Mouse (Mus musculus) kidney, adult 10 weeks (tissue): ENCODE measurements around the gene Leo1. TPM values are rescaled to one million over a fixed set of nuclear protein-coding genes. Genes with fewer than 3 reads are reported as not detected.

ENCODE experiments used
- polyA plus RNA-seq: library from polyadenylated mRNA; stranded (reverse); fragments of 350-450 nt; fragmentation: Illumina TruSeq; extraction: RNeasy Lipid Tissue Mini Kit (QIAGEN cat#74804); gene quantifications from one replicate; pipeline ENCODE4 v1.2.3, GENCODE M21; 2014; ENCODE audit warnings: low read depth, low replicate concordance

The Leo1 gene
- polyA plus RNA-seq: 29.6 TPM

DNA sequence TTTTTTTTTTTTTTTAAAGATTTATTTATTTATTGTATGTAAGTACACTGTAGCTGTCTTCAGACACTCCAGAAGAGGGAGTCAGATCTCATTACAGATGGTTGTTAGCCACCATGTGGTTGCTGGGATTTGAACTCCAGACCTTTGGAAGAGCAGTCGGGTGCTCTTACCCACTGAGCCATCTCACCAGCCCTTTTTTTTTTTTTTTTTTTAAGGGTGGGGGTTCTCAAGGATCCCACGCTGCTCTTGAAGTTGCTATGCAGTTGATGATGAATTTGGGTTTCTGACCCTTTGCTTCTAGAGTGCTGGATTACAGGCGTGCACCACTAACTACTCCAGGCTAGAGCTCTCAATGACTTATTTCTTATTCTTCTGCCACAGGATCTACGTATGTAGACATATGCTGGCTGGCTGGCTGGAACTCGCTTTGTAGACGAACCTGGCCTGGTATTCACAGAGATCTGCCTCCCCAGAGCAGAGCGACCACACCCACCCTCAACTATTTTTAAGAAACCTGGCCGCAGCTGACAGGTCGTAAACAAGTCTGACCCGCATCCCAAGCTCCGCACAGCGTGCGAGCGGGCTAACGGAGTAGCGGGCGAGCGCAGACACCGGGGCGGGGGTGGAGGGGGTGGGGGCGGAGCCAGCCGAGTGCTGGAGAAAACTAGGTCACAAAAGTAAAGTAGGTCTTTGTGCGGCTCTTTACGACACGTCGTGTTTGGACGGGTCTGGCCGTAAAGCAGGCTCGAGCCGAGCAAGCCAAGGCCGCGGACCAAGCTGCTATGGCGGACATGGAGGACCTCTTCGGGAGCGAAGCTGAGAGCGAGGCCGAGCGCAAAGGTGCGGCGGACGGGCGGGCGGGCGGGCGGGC lies at the start of gene Leo1:
Gene Leo1 (plus strand): TSS at position 729 of the 871 bp plus-strand sequence.

DNA sequence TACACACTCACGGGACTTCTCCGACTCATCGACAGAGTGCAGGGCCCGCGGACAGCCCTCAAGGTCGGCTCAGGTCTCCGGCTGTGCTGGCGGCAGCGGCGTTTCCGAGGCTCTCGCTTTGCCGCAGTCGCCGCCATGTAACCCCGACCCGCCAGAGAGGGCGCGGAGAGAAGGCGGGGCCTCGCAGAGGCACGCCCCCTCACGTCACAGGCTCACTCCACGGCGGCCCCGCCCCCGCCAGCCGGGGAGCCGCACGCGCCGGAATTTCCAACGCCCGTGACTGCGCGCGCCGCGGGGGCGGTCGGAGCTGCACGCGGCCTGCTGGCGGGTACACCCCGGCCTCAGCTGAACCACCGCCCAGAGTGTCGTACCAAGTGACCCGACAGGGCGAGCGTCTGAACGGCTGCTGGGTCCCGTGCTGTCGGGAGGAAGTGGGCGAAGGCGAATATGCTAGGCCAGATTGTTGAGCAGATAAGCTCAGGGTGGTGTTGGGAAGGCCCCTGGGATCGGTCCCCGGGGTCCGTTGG lies 31.4 kb upstream of the Leo1 start, which contains the start of gene Mapk6:
Gene Mapk6 (minus strand): TSS at position 154 of the 527 bp plus-strand sequence.

Other genes with a start within 250 kb of the Leo1 start
- gene Myo5c, start 209.5 kb upstream of the Leo1 start, polyA plus RNA-seq: 7.2 TPM
- gene Gnb5, start 135.2 kb upstream of the Leo1 start, polyA plus RNA-seq: 13.5 TPM
- not detected for gene Bcl2l10, start 93.8 kb upstream of the Leo1 start, polyA plus RNA-seq
- gene Mapk6, start 31.5 kb upstream of the Leo1 start, polyA plus RNA-seq: 28.6 TPM
- gene Tmod3, start 118.1 kb downstream of the Leo1 start, polyA plus RNA-seq: 77.8 TPM
- 0.85 TPM for gene Tmod2, start 169.8 kb downstream of the Leo1 start, polyA plus RNA-seq
- gene Lysmd2, start 184.2 kb downstream of the Leo1 start, polyA plus RNA-seq: 1.2 TPM
- gene Scg3, start 242.5 kb downstream of the Leo1 start, polyA plus RNA-seq: not detected